Mouse (Mus musculus) heart, embryonic 10.5 days (tissue): Measurements from ENCODE around the gene C1s2. TPM values are rescaled to one million over a fixed set of nuclear protein-coding genes. Genes with fewer than 3 reads are reported as not detected.
A peak's percentile ranks its signal among the peaks of the same experiment; 100 is the strongest.
"Not testable (repeated sequence)": the region's sequence is repeated elsewhere in the genome, so short reads cannot be mapped to it uniquely, and the experiment has no call there.

Source experiments
- DNase-seq: peaks from one replicate; pipeline ENCODE4 v3.0.0-alpha.2; 2017; ENCODE audit warnings: low spot score
- H3K27ac ChIP-seq: fragments of 300-500 bp; sonication (generic); 2 replicates; pipeline ENCODE4 v1.5.1; 2016; ENCODE audit warnings: mild to moderate bottlenecking
- H3K27me3 ChIP-seq: fragments of 300-500 bp; sonication (generic); 2 replicates; pipeline ENCODE4 v1.6.1; 2016; ENCODE audit warnings: mild to moderate bottlenecking; ENCODE audit not compliant: poor library complexity, insufficient read depth, severe bottlenecking
- H3K36me3 ChIP-seq: fragments of 300-500 bp; sonication (generic); 2 replicates; pipeline ENCODE4 v1.6.1; 2016; ENCODE audit warnings: mild to moderate bottlenecking, moderate library complexity
- H3K4me1 ChIP-seq: fragments of 300-500 bp; sonication (generic); 2 replicates; pipeline ENCODE4 v1.6.1; 2016; ENCODE audit warnings: mild to moderate bottlenecking
- H3K4me3 ChIP-seq: fragments of 300-500 bp; sonication (generic); 2 replicates; pipeline ENCODE4 v1.5.1; 2016; ENCODE audit warnings: mild to moderate bottlenecking, moderate library complexity
- H3K9me3 ChIP-seq: fragments of 300-500 bp; sonication (generic); 2 replicates; pipeline ENCODE4 v1.6.1; 2016; ENCODE audit warnings: mild to moderate bottlenecking, moderate library complexity
- WGBS: fragments of 180-500 bp; shearing (Covaris S2); methylation state at CpG from one replicate; pipeline ENCODE4 v1.1.7; 2016; 5-methylcytosine and 5-hydroxymethylcytosine counted together
- polyA plus RNA-seq: library from polyadenylated mRNA; unstranded; fragments of >200 nt; fragmentation: Nextera tagmentation; extraction: Ambion mirVana; gene quantifications from 2 replicates; pipeline ENCODE4 v1.2.1, GENCODE M21; 2016

Gene C1s2
- polyA plus RNA-seq, 1 experiment from 2014 or later: not detected

- no peaks in the 10 kb centered on the region for H3K27me3 ChIP-seq
- peak overlapping the region; percentile 93 for H3K27ac ChIP-seq
- no peak for DNase-seq
- H3K4me3 ChIP-seq: peak overlapping the region; percentile 88
- no peaks in the 10 kb centered on the region for H3K9me3 ChIP-seq
- WGBS: 20% methylated on average over 13 of the region's 13 CpGs
- no peaks in the 10 kb centered on the region for H3K36me3 ChIP-seq
- H3K4me1 ChIP-seq: peaks cover 8% of the 10 kb centered on the region; the same call in 1 of the 2 replicates
Measured at GRCm38 (mm10) chr6:124663424-124663795, 27.5 kb upstream of the C1s2 start.

DNA sequence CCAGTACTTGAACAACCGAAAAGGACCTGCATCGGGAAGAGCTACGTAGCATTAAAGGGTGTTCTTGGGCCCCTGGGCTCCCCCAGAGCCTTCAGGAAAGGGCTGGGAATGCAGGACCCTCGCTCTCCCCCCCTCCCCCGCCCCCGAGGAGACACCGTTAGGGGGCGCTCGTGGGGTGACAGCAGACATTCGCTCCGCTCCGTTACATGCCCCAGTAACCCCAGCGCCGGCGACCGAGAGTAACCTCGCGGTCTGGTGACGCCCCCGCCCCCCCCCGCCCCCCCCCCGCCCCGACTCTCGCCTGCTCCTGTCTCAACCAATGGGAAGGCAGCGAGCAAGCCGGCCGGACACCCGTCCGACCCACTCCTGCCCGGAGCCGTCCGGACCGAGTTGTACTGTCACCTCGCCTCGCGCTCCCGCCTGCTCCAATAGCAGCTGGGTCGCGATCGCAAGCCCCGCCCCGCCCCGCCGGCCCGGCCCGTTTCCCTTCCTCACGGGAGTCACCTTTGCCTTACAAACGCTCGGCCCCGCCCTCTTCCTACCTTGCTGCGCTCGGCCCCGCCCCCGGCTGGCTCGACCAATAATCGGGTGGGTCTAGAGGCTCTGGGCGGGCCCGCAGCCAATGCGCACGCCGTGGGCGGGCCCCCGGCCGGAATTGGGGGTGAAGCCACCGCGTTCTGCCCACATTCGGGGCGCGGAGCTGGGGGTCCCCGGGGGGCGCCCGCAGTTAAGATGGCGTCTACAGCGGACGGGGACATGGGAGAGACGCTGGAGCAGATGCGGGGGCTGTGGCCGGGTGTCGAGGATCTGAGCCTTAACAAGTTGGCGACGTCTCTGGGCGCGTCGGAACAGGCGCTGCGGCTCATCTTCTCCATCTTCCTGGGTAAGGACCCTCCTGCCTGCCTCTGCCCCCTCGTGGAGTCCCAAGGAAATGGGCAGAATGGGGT, 26.9 kb upstream of the C1s2 start, which contains the start of gene Lpcat3:
TSS of gene Lpcat3 (plus strand) at position 551 of the 947 bp plus-strand sequence.
- no peaks in the 10 kb centered on the region for H3K36me3 ChIP-seq
- no peaks in the 10 kb centered on the region for H3K27me3 ChIP-seq
- DNase-seq: peak; percentile 100
- H3K9me3 ChIP-seq: no peaks in the 10 kb centered on the region
- peak within 1 kb of the TSS; percentile 88 for H3K4me3 ChIP-seq
- H3K4me1 ChIP-seq: peaks cover 8% of the 10 kb centered on the region; the same call in 1 of the 2 replicates
- H3K27ac ChIP-seq: peak within 1 kb of the TSS; percentile 93
- WGBS: under 1% methylated on average over 78 of the region's 87 CpGs

GRCm38 (mm10) chr6:124661995-124662394, 26.1 kb upstream of the C1s2 start:
- Histone ChIP-seq H3K27ac (peak overlapping the region; percentile 93), H3K27me3 (no peaks in the 10 kb centered on the region), H3K4me3 (peak overlapping the region; percentile 88), H3K36me3 (no peaks in the 10 kb centered on the region), H3K4me1 (peaks cover 8% of the 10 kb centered on the region; the same call in 1 of the 2 replicates), H3K9me3 (no peaks in the 10 kb centered on the region)
- WGBS: 31% methylated on average over 6 of the region's 6 CpGs
- DNase-seq: no peak

GRCm38 (mm10) chr6:124661156-124661806, 25.4 kb upstream of the C1s2 start:
- Histone ChIP-seq H3K27me3 (no peaks in the 10 kb centered on the region), H3K36me3 (no peaks in the 10 kb centered on the region), H3K4me3 (no peak overlapping the region), H3K9me3 (no peaks in the 10 kb centered on the region), H3K4me1 (peaks cover 8% of the 10 kb centered on the region; the same call in 1 of the 2 replicates), H3K27ac (no peak overlapping the region)
- WGBS: 95% methylated on average over 4 of the region's 4 CpGs
- no peak for DNase-seq

DNA sequence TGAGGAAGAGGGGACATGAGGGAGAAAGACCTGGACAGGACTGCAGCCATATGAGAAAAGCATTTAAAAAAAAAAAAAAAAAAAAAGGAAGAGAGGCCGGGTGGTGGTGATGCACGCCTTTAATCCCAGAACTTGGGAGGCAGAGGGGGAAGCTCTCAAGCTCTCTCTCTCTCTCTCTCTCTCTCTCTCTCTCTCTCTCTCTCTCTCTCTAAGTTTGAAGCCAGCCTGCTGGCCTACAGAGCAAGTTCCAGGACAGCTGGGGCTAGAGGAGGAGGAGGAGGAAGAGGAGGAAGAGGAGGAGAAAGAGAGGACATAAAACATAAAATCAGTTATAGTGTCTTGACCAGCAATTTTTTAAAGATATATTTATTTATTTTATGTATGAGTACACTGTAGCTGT, 22.2 kb upstream of the C1s2 start:
- Histone ChIP-seq H3K4me3 (no peak overlapping the region), H3K27ac (no peak overlapping the region), H3K4me1 (peaks cover 3% of the 10 kb centered on the region; the same call in 1 of the 2 replicates), H3K27me3 (no peaks in the 10 kb centered on the region), H3K9me3 (no peaks in the 10 kb centered on the region), H3K36me3 (no peaks in the 10 kb centered on the region)
- DNase-seq: no peak
- WGBS: 62% methylated on average over 2 of the region's 2 CpGs

DNA sequence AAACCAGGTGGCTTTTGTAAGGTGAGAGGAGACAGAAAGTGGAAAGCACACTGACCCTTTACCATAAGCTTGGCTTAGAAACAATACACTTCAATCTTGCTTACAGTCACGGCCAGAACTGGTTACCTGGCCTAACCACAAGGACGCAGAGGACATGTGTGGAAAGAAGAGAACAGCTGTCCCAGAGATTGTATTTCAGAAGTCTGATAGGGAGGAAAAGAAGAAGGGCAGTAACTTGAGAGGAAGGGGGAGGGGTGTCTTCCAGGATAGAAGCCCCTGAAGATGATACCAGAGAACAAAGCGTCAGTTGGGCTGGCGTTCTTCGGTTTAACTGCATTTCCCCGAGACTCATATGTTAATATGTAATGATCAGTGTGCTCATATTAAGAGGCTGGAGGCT, 20.0 kb upstream of the C1s2 start:
- H3K27me3 ChIP-seq: no peaks in the 10 kb centered on the region
- 49% methylated on average over 6 of the region's 6 CpGs for WGBS
- H3K36me3 ChIP-seq: no peaks in the 10 kb centered on the region

DNA sequence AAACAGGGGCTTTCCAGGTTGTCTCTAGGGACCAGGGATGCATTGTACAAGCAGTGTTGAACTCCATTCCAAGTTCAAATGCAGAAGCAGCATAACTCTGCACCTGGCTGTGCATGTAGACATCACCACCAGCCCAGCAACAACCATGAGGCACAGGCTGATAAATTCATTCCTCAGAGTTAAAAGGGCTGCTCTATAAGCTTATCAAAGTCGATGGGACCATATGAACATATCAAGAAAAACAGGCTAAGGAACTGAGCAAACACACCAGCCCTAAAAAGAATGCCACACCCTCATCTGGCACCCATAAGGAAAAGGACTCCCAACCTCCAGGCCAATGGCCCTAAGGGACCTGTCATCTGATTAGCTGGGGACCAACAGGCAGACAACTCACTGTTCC, 10.5 kb upstream of the C1s2 start:
- 67% methylated on average over 1 of the region's 1 CpGs for WGBS
- DNase-seq: no peak

More for the DNA sequence above, 20.0 kb upstream of the C1s2 start:
- no peaks in the 10 kb centered on the region for H3K9me3 ChIP-seq
- H3K4me3 ChIP-seq: no peak overlapping the region
- no peak for DNase-seq
- no peak overlapping the region for H3K27ac ChIP-seq
- no peaks in the 10 kb centered on the region for H3K4me1 ChIP-seq

GRCm38 (mm10) chr6:124640997-124641396, 5.1 kb upstream of the C1s2 start:
- DNase-seq: no peak
- Histone ChIP-seq H3K9me3 (no peaks in the 10 kb centered on the region), H3K4me1 (no peaks in the 10 kb centered on the region), H3K27me3 (no peaks in the 10 kb centered on the region), H3K36me3 (no peaks in the 10 kb centered on the region), H3K27ac (no peak overlapping the region), H3K4me3 (no peak overlapping the region)
- WGBS: 35% methylated on average over 8 of the region's 8 CpGs

More for the DNA sequence above, 10.5 kb upstream of the C1s2 start:
- Histone ChIP-seq H3K27me3 (no peaks in the 10 kb centered on the region), H3K4me3 (no peak overlapping the region), H3K9me3 (no peaks in the 10 kb centered on the region), H3K27ac (no peak overlapping the region), H3K36me3 (no peaks in the 10 kb centered on the region), H3K4me1 (no peaks in the 10 kb centered on the region)

- H3K4me3 ChIP-seq: no peak overlapping the region
- no peaks in the 10 kb centered on the region for H3K9me3 ChIP-seq
- no peak overlapping the region for H3K27ac ChIP-seq
- no peaks in the 10 kb centered on the region for H3K27me3 ChIP-seq
- H3K36me3 ChIP-seq: no peaks in the 10 kb centered on the region
- WGBS: 67% methylated on average over 3 of the region's 4 CpGs
- H3K4me1 ChIP-seq: no peaks in the 10 kb centered on the region
- no peak for DNase-seq
Measured at GRCm38 (mm10) chr6:124640041-124640440, 4.2 kb upstream of the C1s2 start.

GRCm38 (mm10) chr6:124636858-124637460, 1.1 kb upstream of the C1s2 start:
- 37% methylated on average over 6 of the region's 6 CpGs for WGBS
- not testable (repeated sequence) for DNase-seq, H3K27ac ChIP-seq, H3K4me1 ChIP-seq, H3K27me3 ChIP-seq, H3K4me3 ChIP-seq, H3K36me3 ChIP-seq, H3K9me3 ChIP-seq

- no peak for DNase-seq
- no peaks in the 10 kb centered on the region for H3K4me1 ChIP-seq
- no peaks in the 10 kb centered on the region for H3K27me3 ChIP-seq
- no peaks in the 10 kb centered on the region for H3K9me3 ChIP-seq
- H3K27ac ChIP-seq: no peak overlapping the region
- H3K36me3 ChIP-seq: no peaks in the 10 kb centered on the region
- WGBS: 64% methylated on average over 4 of the region's 4 CpGs
- H3K4me3 ChIP-seq: no peak overlapping the region
Measured at GRCm38 (mm10) chr6:124630763-124631162, 5.1 kb downstream of the C1s2 start.

DNA sequence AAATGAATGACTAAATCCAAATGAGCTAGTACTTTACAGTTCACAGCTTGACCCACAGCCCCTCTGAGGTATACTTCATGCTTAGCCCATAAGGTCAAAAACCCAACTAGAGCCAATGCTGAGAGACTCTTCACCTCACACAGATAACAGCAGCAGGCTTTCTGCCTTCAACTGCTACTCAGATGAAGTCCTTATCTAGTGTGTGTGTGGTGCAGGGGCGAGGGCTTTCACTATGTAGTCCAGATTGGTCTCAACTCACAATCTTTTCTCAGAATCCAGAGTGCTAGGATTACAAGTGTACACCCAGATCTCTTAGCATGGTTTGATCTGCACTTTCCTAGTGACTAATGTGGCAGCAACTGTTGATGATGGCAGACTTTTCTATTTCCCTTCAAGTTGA, 9.7 kb downstream of the C1s2 start:
- H3K4me3 ChIP-seq, H3K9me3 ChIP-seq, H3K36me3 ChIP-seq, H3K27ac ChIP-seq, H3K27me3 ChIP-seq, DNase-seq, H3K4me1 ChIP-seq: not testable (repeated sequence)
- WGBS: 14% methylated on average over 1 of the region's 1 CpGs

DNA sequence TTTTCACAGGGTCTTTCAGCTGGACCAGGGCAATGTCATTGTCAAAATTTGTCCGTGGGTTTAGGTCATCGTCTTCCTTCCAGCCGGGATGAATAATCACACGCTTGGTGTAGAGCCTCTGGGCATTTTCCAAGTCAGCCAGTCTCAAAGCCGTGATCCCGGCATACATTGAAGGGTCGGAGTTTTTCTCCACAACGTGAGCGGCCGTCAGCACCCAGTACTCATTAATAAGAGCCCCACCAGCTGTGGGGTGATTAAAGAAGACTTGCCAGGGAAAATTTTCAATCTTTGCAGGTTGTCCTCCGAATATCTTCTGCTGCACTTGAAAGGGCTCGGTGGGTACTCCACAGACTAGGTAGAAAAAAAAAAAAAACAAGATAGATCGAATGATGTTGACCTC, 10.3 kb downstream of the C1s2 start:
- H3K4me1 ChIP-seq: no peaks in the 10 kb centered on the region
- H3K9me3 ChIP-seq: no peaks in the 10 kb centered on the region
- H3K27me3 ChIP-seq: no peaks in the 10 kb centered on the region
- no peak overlapping the region for H3K4me3 ChIP-seq
- peak; percentile 58 for DNase-seq
- no peak overlapping the region for H3K27ac ChIP-seq
- WGBS: 83% methylated on average over 13 of the region's 13 CpGs
- H3K36me3 ChIP-seq: no peaks in the 10 kb centered on the region
